Mouse (Mus musculus) kidney, postnatal 25 days (tissue): Measurements from ENCODE around the gene Magi1.

Experiments
- DNase-seq, 2 experiments: peaks; one replicate each; pipeline ENCODE4 v3.0.0; 2021; ENCODE audit warnings: mixed read lengths in 2 of 2

The Magi1 gene

GRCm38 (mm10) chr6:93792309-93793215 is 491.2 kb downstream of the Magi1 start:
- DNase-seq, result no peak

GRCm38 (mm10) chr6:93789721-93790120 is 494.0 kb downstream of the Magi1 start:
- DNase-seq, result no peak

GRCm38 (mm10) chr6:93787042-93787441 is 496.7 kb downstream of the Magi1 start:
- DNase-seq, result no peak

GRCm38 (mm10) chr6:93786220-93786619 is 497.5 kb downstream of the Magi1 start:
- no peak for DNase-seq

GRCm38 (mm10) chr6:93771081-93771480 is 512.6 kb downstream of the Magi1 start:
- DNase-seq, result no peak

GRCm38 (mm10) chr6:93770283-93771025 is 513.3 kb downstream of the Magi1 start:
- no peak for DNase-seq

- DNase-seq, result no peak
These were observed 525.6 kb downstream of the Magi1 start for GRCm38 (mm10) chr6:93758114-93758513.

GRCm38 (mm10) chr6:93757353-93758087 is 526.2 kb downstream of the Magi1 start:
- DNase-seq, result peak; percentile 83 to 84

GRCm38 (mm10) chr6:93743145-93743544 is 540.6 kb downstream of the Magi1 start:
- no peak for DNase-seq

GRCm38 (mm10) chr6:93739786-93740185 is 543.9 kb downstream of the Magi1 start:
- no peak for DNase-seq

- DNase-seq, result no peak
These were observed 546.6 kb downstream of the Magi1 start for GRCm38 (mm10) chr6:93737083-93737482.

- DNase-seq, result no peak
These were observed 547.6 kb downstream of the Magi1 start for GRCm38 (mm10) chr6:93736071-93736470.

- no peak for DNase-seq
These were observed 549.9 kb downstream of the Magi1 start for GRCm38 (mm10) chr6:93733800-93734199.

GRCm38 (mm10) chr6:93729702-93730101 is 554.0 kb downstream of the Magi1 start:
- DNase-seq, result no peak

GRCm38 (mm10) chr6:93728791-93729190 is 554.9 kb downstream of the Magi1 start:
- no peak for DNase-seq

- peak; percentile 36 to 66 for DNase-seq
These were observed 556.0 kb downstream of the Magi1 start for GRCm38 (mm10) chr6:93727630-93728178.

- DNase-seq, result peak in 1 of 2 experiments; percentile 16
These were observed 556.8 kb downstream of the Magi1 start for GRCm38 (mm10) chr6:93726829-93727455.

- no peak for DNase-seq
These were observed 557.6 kb downstream of the Magi1 start for GRCm38 (mm10) chr6:93726121-93726520.

- no peak for DNase-seq
These were observed 559.0 kb downstream of the Magi1 start for GRCm38 (mm10) chr6:93724749-93725148.

GRCm38 (mm10) chr6:93723226-93723625 is 560.5 kb downstream of the Magi1 start:
- no peak for DNase-seq

GRCm38 (mm10) chr6:93719532-93719931 is 564.2 kb downstream of the Magi1 start:
- DNase-seq, result no peak

GRCm38 (mm10) chr6:93718385-93718784 is 565.3 kb downstream of the Magi1 start:
- no peak for DNase-seq
